Mouse (Mus musculus) spleen, adult 2 months (tissue): ENCODE data around the gene Gm20683.

Experiments used
- CTCF ChIP-seq: fragments of 200-500 bp; IDR thresholded peaks from 2 replicates; pipeline ENCODE4 v1.5.1; 2011; ENCODE audit warnings: mild to moderate bottlenecking, inconsistent platforms; ENCODE audit not compliant: insufficient read depth, insufficient read length, insufficient replicate concordance; ENCODE audit errors: extremely low read depth
- POLR2A ChIP-seq: fragments of 200-500 bp; IDR thresholded peaks from 2 replicates; pipeline ENCODE4 v1.6.1; 2011; ENCODE audit warnings: low read depth, low read length, inconsistent platforms

- TF ChIP-seq CTCF, result no peak
- TF ChIP-seq POLR2A, result no peak
Measured at GRCm38 (mm10) chr17:25833961-25834594, 7.5 kb downstream of the Gm20683 start.
